Mouse (Mus musculus) neural tube, embryonic 11.5 days (tissue): ENCODE measurements at regions not wholly inside any gene's neighbourhood (a gene's known extent, or its start where the extent isn't known, plus 50 kb on each side); places are given as distances from the start of the nearest gene placed in this dataset.

Source experiments
- ATAC-seq: fragments of 200-750 bp; cut with Nextera tagmentation; 2 replicates; pipeline ENCODE4 v1.8.0; 2017; ENCODE audit warnings: moderate number of reproducible peaks, mild to moderate bottlenecking, moderate TSS enrichment, moderate library complexity; ENCODE audit not compliant: insufficient read depth, low FRiP score, low TSS enrichment
- DNase-seq: peaks from one replicate; pipeline ENCODE4 v3.0.0-alpha.2; 2015; ENCODE audit warnings: low spot score
- H3K27ac ChIP-seq: fragments of 300-500 bp; sonication (generic); 2 replicates; pipeline ENCODE4 v1.5.1; 2014; ENCODE audit warnings: low read depth, mild to moderate bottlenecking, low read length
- H3K27me3 ChIP-seq: fragments of 300-500 bp; sonication (generic); 2 replicates; pipeline ENCODE4 v1.6.1; 2014; ENCODE audit warnings: mild to moderate bottlenecking, low read length, mixed read lengths; ENCODE audit not compliant: control insufficient read depth, insufficient read depth
- H3K36me3 ChIP-seq: fragments of 300-500 bp; sonication (generic); 2 replicates; pipeline ENCODE4 v1.6.1; 2014; ENCODE audit warnings: mild to moderate bottlenecking, low read length, moderate library complexity, mixed read lengths; ENCODE audit not compliant: control insufficient read depth, insufficient read depth
- H3K4me1 ChIP-seq: fragments of 300-500 bp; sonication (generic); 2 replicates; pipeline ENCODE4 v1.6.1; 2014; ENCODE audit warnings: low read length, mixed read lengths; ENCODE audit not compliant: control insufficient read depth, insufficient read depth
- H3K4me2 ChIP-seq: fragments of 300-500 bp; sonication (generic); 2 replicates; pipeline ENCODE4 v1.6.1; 2014; ENCODE audit warnings: low read depth, mild to moderate bottlenecking, moderate library complexity
- H3K4me3 ChIP-seq: fragments of 300-500 bp; sonication (generic); 2 replicates; pipeline ENCODE4 v1.5.1; 2014; ENCODE audit warnings: low read depth, low read length
- H3K9ac ChIP-seq: fragments of 300-500 bp; sonication (generic); 2 replicates; pipeline ENCODE4 v1.6.1; 2014; ENCODE audit warnings: mild to moderate bottlenecking, low read length
- H3K9me3 ChIP-seq: fragments of 300-500 bp; sonication (generic); 2 replicates; pipeline ENCODE4 v1.6.1; 2016; ENCODE audit warnings: low read length; ENCODE audit not compliant: control insufficient read depth
- WGBS: fragments of 180-500 bp; shearing (Covaris S2); extraction: QIAGEN DNeasy Blood & Tissue Kit; methylation state at CpG from one replicate; pipeline ENCODE4 v1.1.7; 2014; 5-methylcytosine and 5-hydroxymethylcytosine counted together

DNA sequence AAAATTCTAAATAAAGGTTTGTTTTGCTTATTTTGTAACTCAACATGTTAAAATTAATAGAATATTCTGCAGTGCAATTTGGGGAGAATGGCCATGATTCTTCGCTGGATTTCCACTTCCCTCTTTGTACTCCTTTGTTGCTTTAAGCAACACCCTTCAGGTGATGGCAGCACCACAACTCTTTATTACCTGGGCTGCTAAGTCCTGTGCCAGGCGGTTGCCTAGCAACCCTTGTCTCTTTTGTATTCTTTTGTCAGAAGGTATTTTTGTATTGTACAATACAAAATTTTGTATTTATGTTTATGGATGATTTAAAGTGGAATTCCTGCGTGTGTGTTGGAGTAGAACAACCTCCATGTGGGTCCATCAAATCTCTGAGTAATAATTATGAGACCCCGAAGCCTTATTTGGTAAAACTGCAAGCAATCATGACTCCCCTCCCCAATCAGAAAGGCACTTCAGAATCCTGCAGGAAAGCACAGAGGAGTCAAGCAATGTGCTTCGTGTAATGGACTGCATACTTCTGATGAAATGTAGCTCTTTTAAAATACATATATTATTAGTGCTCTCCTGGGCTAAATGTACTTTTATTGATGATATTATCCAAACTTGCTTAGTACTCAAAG lies 144.5 kb upstream of the Fam98a start:
- Histone ChIP-seq H3K36me3 (no peaks in the 10 kb centered on the region), H3K4me2 (no peak overlapping the region), H3K27ac (no peak overlapping the region), H3K9me3 (no peaks in the 10 kb centered on the region), H3K9ac (no peak overlapping the region), H3K4me1 (no peaks in the 10 kb centered on the region), H3K4me3 (no peak overlapping the region), H3K27me3 (no peaks in the 10 kb centered on the region)
- no peak for ATAC-seq
- DNase-seq, result no peak
- WGBS, result 77% methylated on average over 5 of the region's 5 CpGs

DNA sequence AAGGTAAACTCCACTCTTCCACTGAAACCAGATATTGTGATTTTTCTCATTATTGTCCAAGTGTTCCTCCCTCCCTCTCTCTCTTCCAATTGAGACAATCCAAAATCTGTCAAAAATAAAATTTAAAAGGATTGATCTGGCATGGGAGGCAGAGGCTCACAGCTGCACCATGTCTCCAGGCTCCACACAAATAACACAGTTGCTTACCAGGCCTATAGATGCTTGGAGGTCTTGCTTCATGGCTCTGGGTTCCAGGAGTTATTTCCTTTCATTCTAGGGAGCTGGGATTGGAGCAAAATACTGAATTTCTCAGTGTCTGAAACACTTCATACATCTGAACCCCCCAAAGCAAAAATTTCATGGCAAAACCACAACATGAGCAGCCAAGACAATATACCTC lies 134.2 kb upstream of the Fam98a start:
- ATAC-seq, result no peak
- Histone ChIP-seq H3K9ac (no peak overlapping the region), H3K27me3 (no peaks in the 10 kb centered on the region), H3K4me1 (no peaks in the 10 kb centered on the region), H3K27ac (no peak overlapping the region), H3K4me2 (no peak overlapping the region), H3K9me3 (no peaks in the 10 kb centered on the region), H3K4me3 (no peak overlapping the region), H3K36me3 (no peaks in the 10 kb centered on the region)
- no peak for DNase-seq

DNA sequence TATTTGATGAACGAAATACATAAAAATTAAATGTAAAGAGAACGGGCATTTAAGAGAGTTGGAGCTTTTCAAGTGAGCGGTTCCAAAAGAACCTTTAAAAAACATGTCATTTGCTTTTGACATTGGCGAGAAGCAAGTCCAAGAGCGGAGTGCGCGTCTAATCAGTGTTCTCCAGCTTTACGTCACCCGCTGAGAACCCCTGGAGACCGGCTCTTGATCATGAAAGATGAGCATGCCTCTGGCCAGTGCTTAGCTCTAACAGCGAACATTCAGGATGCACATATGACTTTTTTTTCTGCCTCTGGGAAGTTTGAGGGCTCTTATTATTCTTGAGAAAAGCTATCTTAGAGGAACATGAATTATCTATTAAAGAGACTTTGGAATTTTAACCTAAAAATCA lies 95.2 kb upstream of the Fam98a start:
- no peaks in the 10 kb centered on the region for H3K27me3 ChIP-seq
- DNase-seq (peak; percentile 28), ATAC-seq (no peak)
- H3K4me1 ChIP-seq, result no peaks in the 10 kb centered on the region
- no peak overlapping the region for H3K9ac ChIP-seq
- H3K4me2 ChIP-seq, result no peak overlapping the region
- no peak overlapping the region for H3K27ac ChIP-seq
- H3K36me3 ChIP-seq, result no peaks in the 10 kb centered on the region
- H3K9me3 ChIP-seq, result no peaks in the 10 kb centered on the region
- 71% methylated on average over 11 of the region's 11 CpGs for WGBS
- no peak overlapping the region for H3K4me3 ChIP-seq

DNA sequence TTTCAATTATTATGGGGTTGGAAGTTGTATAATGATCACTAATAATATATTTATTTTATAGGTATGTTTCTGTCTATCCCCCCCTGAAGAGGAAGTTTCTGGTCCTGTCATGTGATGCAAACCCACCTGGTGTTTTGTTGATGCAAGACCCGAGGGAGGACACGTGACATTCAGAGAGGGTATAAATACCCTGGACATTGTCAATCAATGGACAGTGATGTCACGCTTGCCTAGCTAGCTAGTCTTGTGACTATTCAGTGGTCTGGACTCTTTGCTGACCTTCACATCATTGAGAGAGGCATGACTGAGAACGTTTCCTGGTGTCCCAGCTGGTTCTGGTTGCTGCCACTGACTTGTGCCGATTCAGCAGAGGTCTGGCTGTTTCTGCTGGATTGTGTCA lies 93.0 kb upstream of the Fam98a start:
- ATAC-seq (no peak), DNase-seq (no peak)
- WGBS, result 78% methylated on average over 5 of the region's 5 CpGs
- Histone ChIP-seq H3K9me3 (no peaks in the 10 kb centered on the region), H3K27ac (no peak overlapping the region), H3K36me3 (no peaks in the 10 kb centered on the region), H3K4me3 (no peak overlapping the region), H3K4me1 (0 out of 2 replicates have a peak, but pooled peaks cover 4% of the 10 kb centered on the region), H3K4me2 (no peak overlapping the region), H3K27me3 (no peaks in the 10 kb centered on the region), H3K9ac (no peak overlapping the region)

DNA sequence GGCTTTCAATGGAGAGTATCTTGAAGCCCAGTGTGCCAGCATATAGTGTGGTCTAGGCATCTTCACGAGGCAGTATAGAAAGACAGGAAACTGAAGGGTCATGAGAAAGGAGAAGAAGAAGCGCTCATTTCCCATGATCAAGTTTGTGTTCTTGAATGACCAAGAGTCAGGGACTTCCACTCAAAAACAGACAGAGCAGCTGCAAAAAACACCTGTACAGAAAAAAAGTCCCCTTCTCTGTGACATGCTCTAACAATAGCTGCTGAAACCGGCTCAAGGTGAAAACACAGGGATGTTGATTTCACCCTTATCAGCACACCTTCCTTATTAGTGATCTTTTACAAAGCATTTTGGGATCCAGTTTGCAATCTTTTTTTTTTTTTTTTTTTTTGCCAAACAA lies 90.6 kb upstream of the Fam98a start:
- 81% methylated on average over 3 of the region's 3 CpGs for WGBS
- H3K4me2 ChIP-seq, result no peak overlapping the region
- 0 out of 2 replicates have a peak, but pooled peaks cover 4% of the 10 kb centered on the region for H3K4me1 ChIP-seq
- H3K9me3 ChIP-seq, result no peaks in the 10 kb centered on the region
- no peak for DNase-seq
- H3K36me3 ChIP-seq, result no peaks in the 10 kb centered on the region
- H3K9ac ChIP-seq, result no peak overlapping the region
- no peak overlapping the region for H3K27ac ChIP-seq
- no peak for ATAC-seq
- no peaks in the 10 kb centered on the region for H3K27me3 ChIP-seq
- no peak overlapping the region for H3K4me3 ChIP-seq

DNA sequence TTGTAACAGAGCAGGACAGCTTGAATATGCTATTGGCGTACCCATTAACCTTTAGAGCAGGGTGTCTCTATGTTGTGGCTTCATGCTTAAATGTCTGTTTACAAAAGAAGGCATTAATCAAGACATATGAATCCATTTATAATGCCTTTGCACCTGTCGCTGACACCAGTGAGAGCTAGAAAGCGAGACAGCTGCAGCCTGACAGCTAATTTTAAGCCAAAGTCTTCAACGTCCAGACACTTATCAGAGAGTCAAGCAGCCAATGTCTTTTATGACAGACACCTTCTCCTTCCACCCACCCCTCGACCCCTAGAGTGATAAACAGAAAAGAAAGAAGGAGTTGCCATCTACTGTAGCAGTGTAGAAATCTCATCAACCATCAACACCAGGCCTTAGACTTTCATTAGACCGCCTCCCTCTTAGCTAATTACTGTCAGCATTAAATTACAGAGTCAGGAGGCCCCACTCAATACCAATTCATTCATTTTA lies 89.3 kb upstream of the Fam98a start:
- Histone ChIP-seq H3K4me2 (no peak overlapping the region), H3K4me3 (no peak overlapping the region), H3K27me3 (no peaks in the 10 kb centered on the region), H3K9me3 (no peaks in the 10 kb centered on the region), H3K36me3 (no peaks in the 10 kb centered on the region), H3K27ac (no peak overlapping the region), H3K9ac (no peak overlapping the region), H3K4me1 (0 out of 2 replicates have a peak, but pooled peaks cover 4% of the 10 kb centered on the region)
- peak; percentile 43; the same call in 1 of the 2 replicates for ATAC-seq
- DNase-seq, result no peak
- 53% methylated on average over 6 of the region's 6 CpGs for WGBS

DNA sequence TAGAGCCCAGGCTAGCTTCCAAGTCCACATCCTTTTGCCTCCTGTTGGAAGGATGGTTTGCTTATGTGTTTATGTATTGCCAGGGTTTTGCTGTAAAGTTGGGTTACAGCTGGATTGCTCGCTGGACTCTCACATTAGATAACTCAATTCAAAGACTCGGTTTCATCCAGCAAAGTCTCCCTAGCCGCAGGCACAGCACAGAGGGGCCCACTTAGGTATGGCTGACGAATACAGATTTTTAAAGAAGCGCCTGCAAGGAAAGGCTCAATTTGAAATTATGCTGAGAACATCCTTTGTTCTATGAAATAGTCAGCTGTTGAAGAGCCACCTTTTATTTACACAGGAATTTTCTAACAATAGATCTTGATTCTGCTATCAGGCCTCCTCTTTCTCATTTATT lies 88.8 kb upstream of the Fam98a start:
- no peak overlapping the region for H3K4me3 ChIP-seq
- no peaks in the 10 kb centered on the region for H3K27me3 ChIP-seq
- no peaks in the 10 kb centered on the region for H3K9me3 ChIP-seq
- no peak overlapping the region for H3K27ac ChIP-seq
- H3K9ac ChIP-seq, result no peak overlapping the region
- no peak; the same call in 1 of the 2 replicates for ATAC-seq
- no peaks in the 10 kb centered on the region for H3K36me3 ChIP-seq
- no peak overlapping the region for H3K4me2 ChIP-seq
- DNase-seq, result no peak
- WGBS, result 83% methylated on average over 5 of the region's 5 CpGs
- 0 out of 2 replicates have a peak, but pooled peaks cover 4% of the 10 kb centered on the region for H3K4me1 ChIP-seq

DNA sequence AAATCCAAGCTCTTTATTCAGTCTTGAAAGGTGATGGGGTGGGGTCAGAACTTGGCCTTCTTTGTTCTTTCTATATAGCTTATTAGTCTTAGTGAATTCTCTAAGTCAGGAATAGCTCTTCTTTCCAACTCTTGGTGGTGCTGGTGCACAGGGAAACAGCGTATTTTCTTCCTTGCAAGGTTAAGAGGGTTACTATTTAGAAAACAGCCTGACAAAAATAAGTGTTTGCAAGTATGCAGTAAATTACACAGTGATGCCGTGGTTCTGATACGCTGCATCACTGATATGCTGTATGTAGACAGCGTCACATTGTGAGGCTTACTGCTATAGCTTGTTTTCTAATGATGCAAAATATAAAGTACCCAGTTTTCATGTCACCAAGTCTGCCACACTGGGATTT lies 78.1 kb upstream of the Fam98a start:
- Histone ChIP-seq H3K27me3 (no peaks in the 10 kb centered on the region), H3K27ac (no peak overlapping the region), H3K9me3 (no peaks in the 10 kb centered on the region), H3K4me1 (no peaks in the 10 kb centered on the region), H3K9ac (no peak overlapping the region), H3K36me3 (no peaks in the 10 kb centered on the region), H3K4me2 (no peak overlapping the region), H3K4me3 (no peak overlapping the region)
- DNase-seq (no peak), ATAC-seq (no peak)
- 84% methylated on average over 4 of the region's 4 CpGs for WGBS

DNA sequence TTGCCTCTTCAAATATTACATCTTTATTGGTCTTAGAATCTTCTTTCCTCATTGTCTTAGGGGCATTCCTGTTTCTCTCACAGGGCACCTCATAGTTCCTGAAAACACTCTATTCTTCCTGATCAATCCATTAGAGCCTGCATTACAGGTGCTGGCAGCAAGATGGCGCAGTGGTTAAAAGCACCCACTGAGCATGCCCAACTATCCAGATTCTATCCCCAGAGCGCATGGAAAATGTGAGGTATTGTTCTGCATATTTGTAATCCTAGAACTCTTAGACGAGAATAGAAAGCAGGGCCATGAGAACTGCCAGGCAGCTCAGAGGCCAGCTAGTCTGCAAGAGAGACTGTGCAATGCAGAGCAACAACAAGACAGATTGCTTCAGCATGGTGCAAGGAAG lies 67.7 kb upstream of the Fam98a start:
- no peak overlapping the region for H3K9ac ChIP-seq
- H3K27ac ChIP-seq, result no peak overlapping the region
- H3K4me2 ChIP-seq, result no peak overlapping the region
- DNase-seq, result no peak
- H3K9me3 ChIP-seq, result no peaks in the 10 kb centered on the region
- no peaks in the 10 kb centered on the region for H3K27me3 ChIP-seq
- H3K36me3 ChIP-seq, result no peaks in the 10 kb centered on the region
- no peak for ATAC-seq
- H3K4me3 ChIP-seq, result no peak overlapping the region
- no peaks in the 10 kb centered on the region for H3K4me1 ChIP-seq
- 80% methylated on average over 3 of the region's 3 CpGs for WGBS
